Mouse (Mus musculus) MEL (cell line): ENCODE measurements at regions not wholly inside any gene's neighbourhood (a gene's known extent, or its start where the extent isn't known, plus 50 kb on each side); places are given as distances from the start of the nearest gene placed in this dataset.

Source experiments
- CTCF ChIP-seq, 3 experiments: IDR thresholded peaks in 2 of 3; conservative IDR thresholded peaks in 1 of 3; 2 replicates each; pipeline ENCODE4 v1.5.1; 2011 to 2012; ENCODE audit warnings: low read length in 3 of 3, low read depth in 2 of 3, mild to moderate bottlenecking in 2 of 3, improper control_type of control experiment in 1 of 3, inconsistent platforms in 1 of 3, mixed read lengths in 1 of 3, moderate library complexity in 1 of 3; ENCODE audit not compliant: control insufficient read depth in 1 of 3, insufficient read depth in 1 of 3, poor library complexity in 1 of 3, severe bottlenecking in 1 of 3
- GATA1 ChIP-seq: IDR thresholded peaks from 2 replicates; pipeline ENCODE4 v1.6.1; 2011; ENCODE audit warnings: low read depth, low read length, improper control_type of control experiment
- SIN3A ChIP-seq: IDR thresholded peaks from 2 replicates; pipeline ENCODE4 v1.6.1; 2012; ENCODE audit warnings: low read length, improper control_type of control experiment, inconsistent platforms
- ZC3H11A ChIP-seq: IDR thresholded peaks from 2 replicates; pipeline ENCODE4 v1.6.1; 2012; ENCODE audit warnings: low read depth, mild to moderate bottlenecking, inconsistent platforms, low read length, improper control_type of control experiment

DNA sequence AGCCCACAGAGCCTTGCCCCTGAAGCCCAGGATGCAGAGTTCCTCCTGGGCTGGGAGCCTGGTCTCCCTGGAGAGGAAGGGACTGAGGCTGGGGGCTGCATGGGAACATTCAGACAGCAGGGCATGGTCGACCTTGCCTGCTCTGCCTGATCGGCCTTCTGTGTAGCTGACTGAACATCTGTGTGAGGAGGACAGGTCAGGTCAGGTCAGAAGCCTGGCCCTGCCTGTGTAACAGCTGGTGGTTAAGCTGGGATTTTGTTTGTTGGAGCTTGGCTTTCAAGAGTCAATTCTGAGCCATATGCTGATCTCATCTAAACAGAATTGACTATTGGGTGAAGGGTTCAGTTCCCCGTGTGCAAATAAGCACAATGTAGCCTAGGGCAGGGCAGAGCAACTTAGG, 365.5 kb downstream of the Cdh26 start:
- no peak for TF ChIP-seq GATA1
- no peak for TF ChIP-seq ZC3H11A
- TF ChIP-seq SIN3A, result no peak
- TF ChIP-seq CTCF (IDR thresholded peaks at IDR 0.05 in 2 of 3, conservative IDR thresholded peaks at IDR 0.05 in 1 of 3; ENCODE audit: control insufficient read depth in 1 of 3, insufficient read depth in 1 of 3, low read depth in 2 of 3, low read length in 3 of 3, poor library complexity in 1 of 3, severe bottlenecking in 1 of 3), result no peak
